Mouse (Mus musculus): ENCODE data around the gene Olfr1287. TPM values are rescaled to one million over a fixed set of nuclear protein-coding genes. Genes with fewer than 3 reads are reported as not detected.

The Olfr1287 gene
- not detected in 2 replicates for polyA plus RNA-seq (2015; fragmentation: Nextera tagmentation; extraction: Ambion mirVana)

GRCm38 (mm10) chr2:111448842-111449241, at the start of gene Olfr1287:
Olfr1287 (plus strand) TSS chr2:111449142.
- no peaks in the 10 kb centered on the region for H3K4me1 ChIP-seq
- WGBS: 67% methylated on average over 1 of the region's 1 CpGs
- H3K9ac ChIP-seq: no peak within 1 kb of the TSS
- no peak within 1 kb of the TSS for H3K27ac ChIP-seq
- no peaks in the 10 kb centered on the region; the same call in 1 of the 2 replicates for H3K9me3 ChIP-seq (replicated peaks)
- H3K27me3 ChIP-seq: no peaks in the 10 kb centered on the region
- no peaks in the 10 kb centered on the region for H3K36me3 ChIP-seq
- H3K4me2 ChIP-seq: no peak within 1 kb of the TSS
- ATAC-seq (replicated peaks; ENCODE audit: low FRiP score): no peak
- H3K4me3 ChIP-seq (replicated peaks): no peak within 1 kb of the TSS

- Histone ChIP-seq H3K27ac (no peak within 1 kb of the TSS), H3K9ac (no peak within 1 kb of the TSS), H3K4me3 (replicated peaks) (no peak within 1 kb of the TSS), H3K9me3 (replicated peaks) (no peaks in the 10 kb centered on the region), H3K36me3 (no peaks in the 10 kb centered on the region), H3K27me3 (no peaks in the 10 kb centered on the region), H3K4me1 (no peaks in the 10 kb centered on the region), H3K4me2 (no peak within 1 kb of the TSS)
- ATAC-seq (replicated peaks; ENCODE audit: low FRiP score): no peak
- WGBS: 59% methylated on average over 1 of the region's 1 CpGs
Measured at GRCm38 (mm10) chr2:111422931-111423330, 26.0 kb upstream of the Olfr1287 start, which contains the start of gene Olfr1286. Olfr1286 (minus strand) TSS chr2:111423115.

- no peak for ATAC-seq (replicated peaks; ENCODE audit: low FRiP score)
- H3K27me3 ChIP-seq: no peaks in the 10 kb centered on the region
- H3K4me1 ChIP-seq: no peaks in the 10 kb centered on the region
- no peak within 1 kb of the TSS for H3K27ac ChIP-seq
- 96% methylated on average over 1 of the region's 1 CpGs for WGBS
- no peak within 1 kb of the TSS for H3K4me3 ChIP-seq (replicated peaks)
- no peaks in the 10 kb centered on the region for H3K36me3 ChIP-seq
- H3K9me3 ChIP-seq (replicated peaks): no peaks in the 10 kb centered on the region
- no peak within 1 kb of the TSS for H3K9ac ChIP-seq
- H3K4me2 ChIP-seq: no peak within 1 kb of the TSS
Measured at GRCm38 (mm10) chr2:111473801-111474200, 24.9 kb downstream of the Olfr1287 start, which contains the start of gene Olfr1288. Olfr1288 (plus strand) TSS chr2:111474101.

GRCm38 (mm10) chr2:111480519-111480918, 31.6 kb downstream of the Olfr1287 start, which contains the start of gene Olfr1289:
Olfr1289 (plus strand) TSS chr2:111480819.
- no peaks in the 10 kb centered on the region for H3K36me3 ChIP-seq
- 58% methylated on average over 1 of the region's 1 CpGs for WGBS
- no peaks in the 10 kb centered on the region for H3K9me3 ChIP-seq (replicated peaks)
- H3K27ac ChIP-seq: no peak within 1 kb of the TSS
- H3K4me2 ChIP-seq: no peak within 1 kb of the TSS
- no peak for ATAC-seq (replicated peaks; ENCODE audit: low FRiP score)
- H3K4me3 ChIP-seq (replicated peaks): no peak within 1 kb of the TSS
- H3K9ac ChIP-seq: no peak within 1 kb of the TSS
- no peaks in the 10 kb centered on the region for H3K27me3 ChIP-seq
- no peaks in the 10 kb centered on the region for H3K4me1 ChIP-seq

GRCm38 (mm10) chr2:111493729-111494128, 44.8 kb downstream of the Olfr1287 start, which contains the start of gene Olfr1290:
Olfr1290 (minus strand) TSS chr2:111493829.
- Histone ChIP-seq H3K36me3 (no peaks in the 10 kb centered on the region), H3K4me1 (no peaks in the 10 kb centered on the region), H3K27ac (no peak within 1 kb of the TSS), H3K4me2 (no peak within 1 kb of the TSS), H3K4me3 (replicated peaks) (no peak within 1 kb of the TSS), H3K9me3 (replicated peaks) (no peaks in the 10 kb centered on the region), H3K27me3 (no peaks in the 10 kb centered on the region), H3K9ac (no peak within 1 kb of the TSS)
- no peak for ATAC-seq (replicated peaks; ENCODE audit: low FRiP score)
- WGBS: 75% methylated on average over 5 of the region's 5 CpGs

- H3K9ac ChIP-seq: no peak within 1 kb of the TSS
- no peaks in the 10 kb centered on the region for H3K27me3 ChIP-seq
- H3K4me3 ChIP-seq (replicated peaks): no peak within 1 kb of the TSS
- H3K9me3 ChIP-seq (replicated peaks): no peaks in the 10 kb centered on the region
- no peak within 1 kb of the TSS for H3K27ac ChIP-seq
- no peak for ATAC-seq (replicated peaks; ENCODE audit: low FRiP score)
- no peaks in the 10 kb centered on the region for H3K4me1 ChIP-seq
- no peak within 1 kb of the TSS for H3K4me2 ChIP-seq
- H3K36me3 ChIP-seq: no peaks in the 10 kb centered on the region
- WGBS: 84% methylated on average over 3 of the region's 3 CpGs
Measured at GRCm38 (mm10) chr2:111496880-111497279, 47.9 kb downstream of the Olfr1287 start, which contains the start of gene Olfr1291-ps1. Olfr1291-ps1 (plus strand) TSS chr2:111497180.

Other genes starting within 250 kb of the Olfr1287 start
- gene 4930430A15Rik, start 219.5 kb upstream of the Olfr1287 start, polyA plus RNA-seq (2015; fragmentation: Nextera tagmentation; extraction: Ambion mirVana): not detected in 2 replicates
- not detected in 2 replicates for gene Olfr1275, start 213.9 kb upstream of the Olfr1287 start, polyA plus RNA-seq (2015; fragmentation: Nextera tagmentation; extraction: Ambion mirVana)
- gene Olfr1276, start 194.6 kb upstream of the Olfr1287 start, polyA plus RNA-seq (2015; fragmentation: Nextera tagmentation; extraction: Ambion mirVana): not detected in 2 replicates
- not detected in 2 replicates for gene Olfr1277, start 175.0 kb upstream of the Olfr1287 start, polyA plus RNA-seq (2015; fragmentation: Nextera tagmentation; extraction: Ambion mirVana)
- gene Olfr1278, start 159.0 kb upstream of the Olfr1287 start, polyA plus RNA-seq (2015; fragmentation: Nextera tagmentation; extraction: Ambion mirVana): not detected in 2 replicates
- not detected in 2 replicates for gene Olfr1279, start 148.5 kb upstream of the Olfr1287 start, polyA plus RNA-seq (2015; fragmentation: Nextera tagmentation; extraction: Ambion mirVana)
- gene Olfr1280, start 135.1 kb upstream of the Olfr1287 start, polyA plus RNA-seq (2015; fragmentation: Nextera tagmentation; extraction: Ambion mirVana): not detected in 2 replicates
- gene Olfr1281, start 122.6 kb upstream of the Olfr1287 start, polyA plus RNA-seq (2015; fragmentation: Nextera tagmentation; extraction: Ambion mirVana): not detected in 2 replicates
- not detected in 2 replicates for gene Olfr1282, start 113.1 kb upstream of the Olfr1287 start, polyA plus RNA-seq (2015; fragmentation: Nextera tagmentation; extraction: Ambion mirVana)
- not detected in 2 replicates for gene Olfr1283, start 82.4 kb upstream of the Olfr1287 start, polyA plus RNA-seq (2015; fragmentation: Nextera tagmentation; extraction: Ambion mirVana)
- gene Olfr1284, start 73.6 kb upstream of the Olfr1287 start, polyA plus RNA-seq (2015; fragmentation: Nextera tagmentation; extraction: Ambion mirVana): not detected in 2 replicates
- not detected in 2 replicates for gene Olfr1286, start 26.0 kb upstream of the Olfr1287 start, polyA plus RNA-seq (2015; fragmentation: Nextera tagmentation; extraction: Ambion mirVana)
- not detected in 2 replicates for gene Olfr1288, start 25.0 kb downstream of the Olfr1287 start, polyA plus RNA-seq (2015; fragmentation: Nextera tagmentation; extraction: Ambion mirVana)
- gene Olfr1289, start 31.7 kb downstream of the Olfr1287 start, polyA plus RNA-seq (2015; fragmentation: Nextera tagmentation; extraction: Ambion mirVana): not detected in 2 replicates
- gene Olfr1290, start 44.7 kb downstream of the Olfr1287 start, polyA plus RNA-seq (2015; fragmentation: Nextera tagmentation; extraction: Ambion mirVana): not detected in 2 replicates
- gene Olfr1291-ps1, start 48.0 kb downstream of the Olfr1287 start, polyA plus RNA-seq (2015; fragmentation: Nextera tagmentation; extraction: Ambion mirVana): not detected in 2 replicates
- gene Olfr1293-ps, start 76.1 kb downstream of the Olfr1287 start, polyA plus RNA-seq (2015; fragmentation: Nextera tagmentation; extraction: Ambion mirVana): not detected in 2 replicates
- not detected in 2 replicates for gene Olfr1294, start 91.1 kb downstream of the Olfr1287 start, polyA plus RNA-seq (2015; fragmentation: Nextera tagmentation; extraction: Ambion mirVana)
- gene Olfr1295, start 120.5 kb downstream of the Olfr1287 start, polyA plus RNA-seq (2015; fragmentation: Nextera tagmentation; extraction: Ambion mirVana): not detected in 2 replicates
- gene Olfr1297, start 177.4 kb downstream of the Olfr1287 start, polyA plus RNA-seq (2015; fragmentation: Nextera tagmentation; extraction: Ambion mirVana): not detected in 2 replicates
- gene Olfr1298, start 200.1 kb downstream of the Olfr1287 start, polyA plus RNA-seq (2015; fragmentation: Nextera tagmentation; extraction: Ambion mirVana): not detected in 2 replicates
- not detected in 2 replicates for gene Olfr1299, start 212.3 kb downstream of the Olfr1287 start, polyA plus RNA-seq (2015; fragmentation: Nextera tagmentation; extraction: Ambion mirVana)